Mouse (Mus musculus) testis, postnatal 14 days (tissue): ENCODE data around the gene Pld5.
"Not testable (repeated sequence)": the region's sequence is repeated elsewhere in the genome, so short reads cannot be mapped to it uniquely, and the experiment has no call there.

Experiments
- DNase-seq: peaks from one replicate; pipeline ENCODE4 v3.0.0; 2021; ENCODE audit warnings: low spot score

The Pld5 gene

DNA sequence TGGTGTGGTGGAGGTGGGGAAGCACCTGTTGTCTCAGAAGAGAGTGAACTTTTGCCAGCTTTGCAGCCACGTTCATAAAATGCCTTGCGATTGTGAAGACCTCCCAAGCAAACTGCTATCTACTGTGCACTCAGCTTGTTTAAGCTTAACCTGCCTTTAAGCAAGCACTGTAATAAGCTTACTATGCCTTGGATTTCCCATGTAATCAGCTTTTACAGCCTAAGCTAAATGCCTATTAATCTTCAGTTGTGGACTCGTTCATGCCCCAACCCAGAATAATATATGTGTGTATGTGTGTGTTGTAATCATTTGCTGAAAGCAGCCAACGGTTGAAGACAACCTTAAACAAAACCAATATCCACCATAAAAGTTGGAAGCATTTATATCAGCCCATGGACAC is 232.1 kb downstream of the Pld5 start:
- no peak for DNase-seq

DNA sequence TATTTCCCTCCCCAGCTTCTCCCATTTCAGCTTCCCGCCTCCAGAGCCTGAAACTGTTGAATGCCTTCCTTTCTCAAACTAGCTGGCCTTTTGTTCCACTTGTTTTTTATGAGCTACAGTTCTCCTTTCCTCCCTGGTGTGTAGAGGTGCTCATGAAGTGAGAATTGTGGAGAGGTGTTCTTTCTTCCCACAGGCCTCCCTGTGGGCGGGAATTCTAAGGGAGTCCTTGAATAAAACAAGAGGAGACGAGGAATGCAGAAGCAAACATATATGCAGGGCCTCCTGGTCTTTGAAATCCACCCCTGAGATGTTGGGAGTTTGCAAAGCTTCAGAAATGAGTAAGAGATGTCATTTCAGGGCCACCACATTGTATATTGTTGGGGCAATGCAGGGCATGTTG is 235.2 kb downstream of the Pld5 start:
- no peak for DNase-seq

DNA sequence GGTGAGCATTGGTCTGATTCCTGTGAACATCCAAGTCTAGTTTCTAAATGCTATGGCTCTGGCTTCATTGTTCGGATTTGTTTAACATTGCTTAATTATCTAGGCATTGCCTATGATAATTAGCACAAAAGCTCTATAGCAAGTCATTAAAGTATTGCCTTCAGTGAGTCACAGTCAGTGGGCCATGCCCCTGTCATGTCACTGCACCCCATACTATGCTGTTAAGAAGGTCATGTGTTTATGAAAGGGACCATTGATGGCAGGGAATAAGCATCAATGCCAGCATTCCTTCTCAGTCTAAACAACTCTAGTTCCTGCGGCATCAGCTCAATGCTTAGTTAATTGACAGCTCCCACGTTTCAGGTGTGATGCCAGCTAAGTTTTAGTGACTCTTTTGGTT is 239.1 kb downstream of the Pld5 start:
- DNase-seq = no peak

DNA sequence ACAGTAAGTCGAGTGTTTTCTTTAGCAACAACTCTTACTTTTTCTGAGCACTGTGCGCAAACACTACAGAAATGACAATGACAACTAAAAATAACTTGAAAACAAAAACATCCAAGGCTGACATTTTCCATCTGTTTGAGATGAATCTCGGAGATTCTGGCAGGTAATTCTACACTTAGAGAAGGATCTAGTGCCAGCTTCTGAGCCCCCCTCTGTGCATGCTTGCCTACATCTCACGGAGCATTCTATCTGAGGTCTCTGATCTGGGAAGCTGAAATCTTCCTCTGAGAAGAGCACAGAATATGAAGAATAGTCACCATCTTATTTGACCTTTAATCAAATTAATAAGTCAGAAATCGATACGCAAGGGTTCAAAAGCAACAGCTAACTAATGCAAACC is 240.4 kb downstream of the Pld5 start:
- no peak for DNase-seq

DNA sequence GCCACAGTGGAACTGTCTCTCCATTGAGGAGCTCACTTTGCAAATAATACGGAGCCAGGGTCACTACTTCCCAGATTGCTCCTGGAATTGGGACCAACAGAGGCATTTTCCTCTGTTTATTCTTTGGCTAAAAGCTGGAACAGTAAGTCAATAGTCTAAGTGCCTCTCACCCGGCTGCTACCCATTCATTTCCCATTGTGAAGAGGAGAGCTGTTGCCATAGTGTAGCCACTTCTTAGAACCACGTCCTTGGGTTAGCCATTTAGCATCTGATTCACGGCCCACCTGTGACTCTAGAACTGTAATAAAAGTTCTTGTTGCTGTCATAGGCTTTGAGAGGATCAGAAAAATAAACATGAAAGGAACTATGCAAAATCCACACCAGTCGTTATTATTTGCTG is 241.4 kb downstream of the Pld5 start:
- DNase-seq = no peak

DNA sequence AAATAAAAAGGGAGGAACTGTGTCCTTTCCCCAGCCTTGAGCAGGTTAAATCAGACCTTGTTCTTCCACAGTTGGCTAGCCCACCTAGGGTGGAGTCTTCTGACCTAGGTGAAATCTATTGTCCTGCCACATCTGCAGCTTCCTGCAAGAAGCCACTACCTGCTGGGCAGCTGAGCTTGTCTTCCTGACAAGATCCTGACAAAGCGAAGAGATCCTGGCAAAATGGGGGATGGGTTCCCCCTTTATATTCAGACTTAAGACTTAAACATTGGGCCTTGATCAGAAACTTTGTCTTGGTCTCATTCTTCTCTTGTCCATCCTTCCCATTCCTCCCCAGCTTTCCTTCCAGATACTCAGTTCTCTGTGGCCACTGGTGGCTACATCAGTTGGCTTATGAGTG is 246.0 kb downstream of the Pld5 start:
- DNase-seq = no peak

DNA sequence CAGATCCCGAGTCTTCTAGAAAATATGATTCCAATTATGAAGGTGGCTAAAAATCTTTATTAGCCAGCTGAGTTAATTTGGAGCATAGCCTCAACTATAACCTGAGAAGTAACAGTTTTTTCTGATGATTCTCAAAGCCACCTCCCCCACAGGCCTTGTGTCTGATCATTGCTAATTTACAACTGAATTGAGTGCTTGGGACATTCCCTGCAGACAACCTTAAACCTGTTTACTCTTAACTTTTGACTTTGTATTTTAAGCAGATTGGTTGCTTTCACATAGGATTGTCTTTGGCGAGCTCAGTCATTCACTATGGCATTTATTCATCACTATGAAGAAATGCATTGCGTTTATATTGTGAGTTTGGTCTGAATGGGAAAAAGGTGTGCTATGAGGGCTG is 246.7 kb downstream of the Pld5 start:
- no peak for DNase-seq

DNA sequence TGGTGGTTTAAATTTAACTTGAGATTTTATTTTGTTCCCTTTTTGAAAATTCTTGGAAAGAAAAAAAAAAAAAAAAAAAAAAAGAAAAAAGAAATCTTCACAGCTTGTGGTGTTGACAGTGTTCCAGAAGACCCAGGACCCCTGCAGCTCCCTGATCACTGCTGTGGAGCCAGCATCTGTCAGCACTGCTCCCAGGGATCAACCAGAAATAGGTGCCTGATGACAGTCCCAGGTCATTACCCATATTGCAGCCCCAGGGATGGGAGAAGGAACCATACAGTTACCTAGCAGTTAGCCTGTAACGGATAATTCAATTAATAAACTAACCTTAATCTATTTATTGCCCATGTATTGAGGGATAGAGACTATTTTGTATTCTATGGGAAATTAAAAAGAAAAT is 250.6 kb downstream of the Pld5 start:
- DNase-seq = no peak

DNA sequence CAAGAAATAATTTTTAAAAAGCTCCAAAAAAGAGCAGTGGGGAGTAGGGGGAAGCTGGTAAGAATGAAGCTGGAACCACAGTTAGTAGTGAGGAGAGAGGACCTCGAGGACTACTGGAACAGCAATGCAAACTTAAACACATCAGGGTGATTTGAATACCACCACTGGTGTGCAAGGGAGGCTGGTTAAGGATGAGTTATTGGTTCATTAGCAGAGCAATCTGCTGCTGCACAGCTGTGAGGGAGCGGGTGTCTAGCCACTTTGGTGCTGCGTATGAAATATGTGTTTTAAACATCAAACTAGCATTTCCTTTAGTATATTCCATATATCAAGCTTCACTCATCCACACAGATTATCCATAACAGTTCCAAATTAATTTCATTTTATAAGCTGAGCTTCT is 256.6 kb downstream of the Pld5 start:
- DNase-seq = no peak

DNA sequence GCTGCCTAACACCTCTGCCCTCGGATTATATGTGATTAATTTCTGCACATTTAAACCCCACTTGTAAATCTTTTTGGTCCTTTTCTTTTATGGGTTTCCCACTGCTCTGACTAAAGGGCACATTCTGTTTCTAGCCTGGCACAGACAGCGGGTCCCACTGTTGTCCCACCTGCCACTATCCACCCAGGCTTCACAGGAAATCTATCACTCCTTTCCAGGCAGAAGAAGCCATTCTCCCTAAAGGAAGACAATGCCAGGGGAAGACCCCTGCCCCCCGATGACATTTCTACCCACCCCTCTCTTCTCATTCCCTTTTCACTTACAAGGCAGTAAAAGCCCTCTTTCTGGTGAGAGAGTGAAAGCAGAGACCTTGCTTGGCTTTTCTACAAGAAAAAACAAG is 259.0 kb downstream of the Pld5 start:
- DNase-seq = no peak

DNA sequence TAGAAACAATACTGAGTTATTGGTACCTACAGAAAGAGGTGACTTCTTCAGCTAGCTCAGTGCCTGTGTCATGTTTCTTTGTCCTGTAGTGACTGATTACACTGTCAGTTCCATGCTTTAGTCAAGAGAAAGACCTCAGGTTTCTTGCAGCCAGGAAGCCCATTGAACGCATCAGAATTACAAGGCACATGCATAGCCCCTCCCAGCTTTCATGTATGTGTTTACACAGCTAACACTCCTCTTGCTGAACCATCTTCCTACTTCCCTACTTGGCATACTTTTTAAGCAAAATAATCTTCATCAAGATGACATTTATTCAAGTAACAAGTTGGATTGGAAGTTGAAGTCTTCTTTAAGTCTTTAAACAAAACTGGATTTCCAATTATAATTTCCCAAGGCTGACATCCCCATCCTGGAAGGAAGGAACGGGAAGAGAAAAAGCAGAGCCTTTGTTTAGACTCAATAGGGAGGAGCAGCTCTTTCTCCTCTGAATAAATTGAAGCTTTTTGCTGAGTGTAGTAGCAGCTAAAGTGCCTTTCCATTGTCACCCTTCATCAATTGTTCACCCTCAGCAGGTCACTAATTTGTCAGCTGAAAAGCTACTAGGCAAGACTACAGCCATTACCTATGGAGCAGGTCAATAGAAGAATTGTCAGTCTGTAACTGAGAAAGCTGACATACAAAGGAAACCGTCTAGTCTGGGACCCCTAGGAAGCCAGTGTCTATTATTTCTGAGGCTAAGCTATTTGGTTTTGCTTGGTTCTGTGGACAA is 261.4 kb downstream of the Pld5 start:
- no peak for DNase-seq

DNA sequence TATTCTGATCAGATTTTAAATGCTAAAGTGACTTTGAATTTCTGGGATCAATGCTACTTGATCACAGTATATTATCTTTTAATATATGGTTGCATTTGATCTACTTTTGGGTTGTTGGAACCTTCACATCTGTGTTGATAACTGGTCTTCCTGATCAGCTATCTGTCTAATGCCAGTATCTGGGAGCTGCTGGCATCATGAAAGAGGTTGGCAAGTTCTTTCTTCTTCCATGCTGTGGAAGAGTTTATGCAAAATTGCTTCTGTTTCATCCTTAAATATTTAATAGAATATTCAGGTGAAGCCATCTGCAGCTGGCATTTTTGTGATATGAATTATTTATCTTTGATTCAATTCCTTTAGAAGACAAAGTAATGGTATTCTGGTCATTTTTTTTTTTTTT is 263.6 kb downstream of the Pld5 start:
- no peak for DNase-seq

DNA sequence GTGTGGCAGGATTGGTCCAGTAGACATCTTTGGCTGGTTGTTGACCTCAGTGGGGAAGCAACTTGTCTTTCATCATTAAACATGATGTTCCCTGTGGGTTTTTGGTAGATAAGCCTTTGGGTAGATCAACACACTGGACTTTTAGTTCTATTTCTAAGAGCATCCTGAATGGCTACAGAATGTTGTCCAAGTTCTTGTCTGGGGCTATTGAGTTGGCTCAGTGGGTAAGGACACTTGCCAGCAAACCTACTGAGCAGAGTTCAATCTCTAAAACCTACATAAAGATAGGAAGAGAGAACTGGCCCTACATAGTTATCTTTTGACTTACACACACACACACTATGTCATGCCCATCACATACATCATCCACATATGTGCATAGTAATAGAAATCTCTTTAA is 264.0 kb downstream of the Pld5 start:
- no peak for DNase-seq

DNA sequence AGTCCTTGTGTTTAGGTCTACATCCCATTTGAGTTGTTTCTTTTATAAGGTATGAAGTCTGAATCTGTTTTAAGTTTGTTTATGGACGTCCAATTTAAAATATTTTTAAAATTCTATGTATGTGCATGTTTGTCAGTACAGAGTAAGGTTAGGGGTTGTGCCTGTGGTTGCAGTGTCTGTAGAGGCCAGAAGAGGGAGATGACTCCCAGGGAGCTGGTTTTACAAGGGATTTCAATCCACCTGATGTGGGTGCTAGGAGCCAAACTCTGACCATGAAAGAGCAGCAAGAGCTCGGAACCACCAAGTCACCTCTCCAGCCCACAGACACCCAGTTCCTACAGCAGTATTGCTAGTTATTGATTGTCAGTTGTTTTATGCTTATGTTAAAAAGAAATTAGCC is 266.7 kb downstream of the Pld5 start:
- DNase-seq = no peak

DNA sequence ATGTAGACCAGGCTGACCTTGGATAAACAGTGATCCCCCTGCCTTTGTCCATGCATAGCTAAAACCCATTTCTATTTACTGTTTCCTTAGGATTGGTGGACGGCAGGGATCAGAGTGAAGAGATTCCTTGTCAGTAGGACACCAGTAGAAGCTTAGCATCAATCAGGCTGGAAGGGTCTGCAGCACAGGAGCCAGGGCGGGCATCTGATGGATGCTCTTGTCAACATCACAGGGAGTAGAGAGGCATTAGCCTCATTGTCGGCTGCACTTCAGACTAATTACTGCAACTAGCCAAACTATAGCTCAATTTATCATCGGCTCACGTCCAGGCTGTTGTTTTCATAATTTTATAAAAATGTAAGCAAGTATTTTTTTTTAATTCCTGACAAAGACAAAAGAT is 274.5 kb downstream of the Pld5 start:
- DNase-seq = no peak

DNA sequence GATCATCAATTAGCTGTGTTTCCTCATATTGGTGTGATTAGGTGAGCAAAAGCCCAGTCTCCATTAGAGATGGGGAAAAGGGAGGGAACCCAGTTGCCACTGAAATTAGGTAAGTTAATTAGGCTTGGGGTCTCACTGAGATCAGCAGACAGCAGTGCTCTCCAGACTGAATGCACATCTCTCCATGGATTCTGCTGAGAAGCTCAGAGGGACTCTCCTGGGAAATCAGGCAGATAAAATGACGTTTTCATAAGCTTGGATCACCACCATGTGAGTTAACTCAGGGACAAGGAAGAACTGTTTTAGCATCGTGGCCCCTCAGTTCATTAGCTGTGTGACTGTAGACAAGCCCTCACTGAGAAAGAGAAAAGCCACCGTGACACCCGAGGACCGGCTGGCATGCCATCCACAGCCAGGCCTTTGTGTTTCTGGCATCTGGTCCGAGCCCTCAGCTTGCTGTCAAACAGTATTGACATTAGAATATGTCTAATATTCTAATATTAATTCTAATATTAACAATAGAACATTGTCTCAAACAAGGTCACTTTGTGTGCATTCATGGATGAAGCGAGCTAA is 277.9 kb downstream of the Pld5 start:
- DNase-seq = no peak

DNA sequence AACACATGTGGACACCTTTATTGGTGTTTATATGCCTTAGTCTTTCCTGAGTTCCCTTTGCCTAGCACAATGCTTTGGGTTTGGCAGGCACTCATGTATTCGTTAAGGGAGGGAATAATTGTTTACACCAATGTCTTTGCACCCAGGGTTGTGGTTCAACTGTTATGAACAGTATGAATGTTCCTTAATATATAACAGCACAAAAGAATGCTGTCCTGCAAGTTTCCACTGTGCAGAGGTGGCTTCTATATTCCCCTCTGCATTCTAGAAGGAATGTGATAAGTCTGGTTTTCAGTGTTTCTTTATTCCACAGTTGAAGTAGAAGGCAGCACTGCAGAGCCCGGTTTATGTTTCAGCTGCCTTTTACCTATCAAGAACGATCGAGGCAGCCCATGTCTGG is 286.2 kb downstream of the Pld5 start:
- DNase-seq = no peak

DNA sequence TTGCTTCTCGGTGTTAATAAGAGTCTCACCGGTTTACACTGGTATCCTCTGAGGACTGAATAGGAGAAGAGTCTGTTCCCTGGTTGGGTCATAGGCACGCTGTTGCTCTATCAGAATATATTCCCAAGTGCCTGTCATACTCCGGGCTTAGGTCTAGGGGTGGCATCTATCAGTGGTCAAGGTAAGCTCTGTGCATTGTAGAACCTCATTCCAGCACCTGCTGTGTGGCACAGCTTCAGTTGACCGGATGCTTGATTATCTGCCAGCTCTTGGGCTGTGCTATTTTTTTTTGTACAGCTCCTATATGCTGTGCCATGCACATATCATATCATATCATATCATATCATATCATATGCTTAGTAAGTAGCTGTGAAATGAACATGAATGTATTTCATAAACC is 286.7 kb downstream of the Pld5 start:
- no peak for DNase-seq

DNA sequence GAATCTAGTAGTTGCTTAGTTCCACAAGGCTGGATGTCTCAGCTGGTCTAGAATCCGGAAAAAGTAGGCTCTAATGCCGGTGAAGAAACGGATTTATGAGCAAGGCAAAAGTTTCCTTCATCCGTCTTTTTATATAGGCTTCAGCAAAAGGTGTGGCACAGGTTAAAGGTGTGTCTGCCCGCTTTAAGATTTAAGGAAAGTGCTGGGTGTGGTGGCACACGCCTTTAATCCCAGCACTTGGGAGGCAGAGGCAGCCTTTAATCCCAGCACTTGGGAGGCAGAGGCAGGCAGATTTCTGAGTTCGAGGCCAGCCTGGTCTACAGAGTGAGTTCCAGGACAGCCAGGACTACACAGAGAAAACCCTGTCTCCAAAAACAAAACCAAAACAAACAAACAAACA is 296.1 kb downstream of the Pld5 start, which contains the start of gene Rbm8a2:
Rbm8a2 (minus strand) TSS at position 101 of the 400 bp plus-strand sequence.
- not testable (repeated sequence) for DNase-seq

DNA sequence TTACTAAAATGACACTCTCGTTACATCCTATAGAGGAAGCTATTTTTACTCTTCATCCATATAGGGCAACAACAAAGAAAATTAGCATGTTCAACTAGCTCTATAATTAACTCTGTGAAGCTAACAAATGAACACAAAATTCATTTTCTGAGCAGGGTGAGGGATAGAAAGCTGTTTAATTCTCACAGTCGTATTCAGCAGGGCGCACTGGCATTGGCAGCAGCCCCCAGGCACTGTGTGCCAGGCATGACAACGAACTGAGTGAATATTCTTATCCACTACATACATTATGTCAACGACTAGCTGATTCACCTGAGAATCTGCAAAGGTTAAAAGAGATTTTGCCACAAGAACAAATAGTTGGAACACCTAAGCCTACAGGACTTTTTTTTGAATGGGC is 304.4 kb downstream of the Pld5 start:
- no peak for DNase-seq

DNA sequence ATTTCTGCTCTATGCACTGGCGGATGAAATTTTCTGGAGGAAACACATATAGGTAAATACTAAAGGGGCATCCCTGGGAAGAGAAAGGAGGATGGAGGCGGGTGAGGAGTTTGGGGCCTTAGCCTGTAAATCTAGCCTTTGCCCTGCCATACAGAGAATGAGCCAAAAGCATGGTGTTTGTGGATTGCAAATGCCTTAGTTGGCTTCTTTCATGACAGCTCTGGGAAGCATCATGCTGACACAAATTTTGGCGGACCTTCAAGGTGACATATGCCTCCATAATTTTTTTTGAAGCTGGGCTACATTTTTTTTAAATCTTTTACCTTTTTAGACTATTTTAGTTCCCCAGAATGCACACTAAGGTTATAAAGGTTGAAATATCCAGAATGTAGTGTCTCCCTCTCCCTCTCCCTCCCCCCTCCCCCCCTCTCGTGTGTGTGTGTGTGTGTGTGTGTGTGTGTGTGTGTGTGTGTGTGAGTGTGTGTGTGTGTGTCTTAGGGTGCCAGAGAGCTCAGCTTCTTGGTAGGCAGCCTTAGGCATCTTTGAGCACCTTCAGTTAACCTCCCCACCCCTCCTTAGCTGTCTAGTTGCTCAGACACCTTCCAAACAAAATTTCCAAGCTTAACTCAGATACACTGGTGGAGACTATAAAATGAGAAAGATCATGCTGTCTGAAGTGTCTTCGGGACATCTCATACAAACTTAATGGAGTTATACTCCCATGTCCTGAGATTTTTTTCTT is 307.9 kb downstream of the Pld5 start:
- no peak for DNase-seq

DNA sequence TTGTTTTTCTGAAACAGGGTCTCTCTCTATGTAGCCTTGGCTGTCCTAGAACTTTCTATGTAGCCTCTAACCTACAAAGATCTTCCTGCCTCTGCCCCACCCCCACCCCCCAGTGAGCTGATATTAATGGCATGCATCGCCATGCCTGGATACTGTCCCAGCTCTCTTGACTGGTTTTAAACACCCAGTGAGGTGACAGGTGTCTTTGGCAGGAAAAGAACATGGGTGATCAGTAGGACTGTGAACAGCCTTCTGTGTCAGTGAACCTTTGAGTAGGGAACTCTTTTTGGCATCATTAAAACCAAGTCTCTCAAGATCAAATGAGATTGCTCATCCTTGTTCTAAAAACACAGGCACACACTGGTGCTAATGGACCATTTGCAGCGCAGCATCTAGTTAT is 313.3 kb downstream of the Pld5 start:
- DNase-seq = no peak

DNA sequence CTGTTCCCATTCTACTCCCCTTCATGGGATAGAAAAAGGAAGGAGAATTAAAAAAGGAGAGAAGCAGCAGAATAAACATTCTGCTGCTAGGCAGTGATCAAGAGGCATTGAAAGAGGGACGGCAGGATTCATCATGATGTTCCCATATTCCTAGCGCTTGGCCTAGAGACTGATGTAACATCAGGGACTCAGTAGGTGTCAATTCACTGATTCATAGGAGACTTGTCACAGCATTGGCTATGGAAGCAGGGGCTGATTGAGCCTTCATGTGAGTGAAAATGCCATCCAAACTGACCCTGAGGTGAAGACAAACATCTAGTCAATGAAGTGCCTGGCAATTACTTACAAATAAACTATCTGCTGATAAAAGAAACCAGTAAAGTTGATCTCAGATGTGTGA is 324.3 kb downstream of the Pld5 start:
- no peak for DNase-seq
